Mouse (Mus musculus): ENCODE results near the gene Zc4h2. TPM values are rescaled to one million over a fixed set of nuclear protein-coding genes. Genes with fewer than 3 reads are reported as not detected.

Zc4h2 gene
- 17.4 and 20.2 TPM in 2 replicates for polyA plus RNA-seq (2014; fragmentation: Nextera tagmentation; extraction: Ambion mirVana)

- Histone ChIP-seq H3K36me3 (ENCODE audit: insufficient read depth) (no peaks in the 10 kb centered on the region), H3K27me3 (ENCODE audit: insufficient read depth, low read length) (no peaks in the 10 kb centered on the region), H3K4me1 (ENCODE audit: insufficient read depth) (no peaks in the 10 kb centered on the region), H3K4me2 (peak within 1 kb of the TSS; percentile 59), H3K4me3 (ENCODE audit: low read depth, low read length) (peak within 1 kb of the TSS; percentile 40), H3K9me3 (ENCODE audit: low read depth, low read length) (no peaks in the 10 kb centered on the region), H3K9ac (peak within 1 kb of the TSS; percentile 30; the same call in 1 of the 2 replicates), H3K27ac (ENCODE audit: low read depth) (no peak within 1 kb of the TSS)
- no peak for TF ChIP-seq CTCF (IDR thresholded peaks at IDR 0.05; ENCODE audit: low read depth)
- ATAC-seq (ENCODE audit: insufficient read depth) (peak; percentile 100), DNase-seq (peak; percentile 86)
- 11% methylated on average over 7 of the region's 7 CpGs for WGBS
Measured at GRCm38 (mm10) chrX:95657804-95658599, at the start of gene Zc4h2. Gene Zc4h2, minus strand, starts transcription at chrX:95658509.

DNA sequence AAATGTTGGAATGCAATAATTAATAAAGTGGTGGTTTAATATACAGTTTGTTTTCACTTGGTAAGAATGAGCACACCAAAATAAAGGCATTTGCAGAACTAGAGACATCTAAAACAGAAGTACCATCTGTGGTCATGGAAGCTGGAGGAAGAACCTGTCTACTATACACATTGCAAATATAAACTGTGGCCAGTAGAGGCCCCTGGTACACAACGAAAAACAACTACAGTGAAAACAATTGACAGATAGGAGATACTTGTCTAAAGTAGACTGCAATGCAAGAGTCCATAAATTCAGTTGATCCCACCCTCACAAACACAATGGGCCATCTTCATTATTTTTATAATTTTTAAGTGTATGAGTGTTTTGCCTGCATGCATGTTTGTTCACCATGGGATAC is 28.8 kb upstream of the Zc4h2 start:
- 47% methylated on average over 1 of the region's 1 CpGs for WGBS
- DNase-seq, result peak; percentile 9
- H3K27me3 ChIP-seq (ENCODE audit: insufficient read depth, low read length), result no peaks in the 10 kb centered on the region
- no peaks in the 10 kb centered on the region for H3K4me1 ChIP-seq (ENCODE audit: insufficient read depth)
- H3K36me3 ChIP-seq (ENCODE audit: insufficient read depth), result no peaks in the 10 kb centered on the region
- H3K27ac ChIP-seq (ENCODE audit: low read depth), result no peak overlapping the region
- no peak overlapping the region for H3K4me2 ChIP-seq
- H3K9ac ChIP-seq, result no peak overlapping the region
- ATAC-seq (ENCODE audit: insufficient read depth), result no peak
- H3K4me3 ChIP-seq (ENCODE audit: low read depth, low read length), result no peak overlapping the region
- no peak for TF ChIP-seq CTCF (IDR thresholded peaks at IDR 0.05; ENCODE audit: low read depth)
- no peaks in the 10 kb centered on the region for H3K9me3 ChIP-seq (ENCODE audit: low read depth, low read length)

DNA sequence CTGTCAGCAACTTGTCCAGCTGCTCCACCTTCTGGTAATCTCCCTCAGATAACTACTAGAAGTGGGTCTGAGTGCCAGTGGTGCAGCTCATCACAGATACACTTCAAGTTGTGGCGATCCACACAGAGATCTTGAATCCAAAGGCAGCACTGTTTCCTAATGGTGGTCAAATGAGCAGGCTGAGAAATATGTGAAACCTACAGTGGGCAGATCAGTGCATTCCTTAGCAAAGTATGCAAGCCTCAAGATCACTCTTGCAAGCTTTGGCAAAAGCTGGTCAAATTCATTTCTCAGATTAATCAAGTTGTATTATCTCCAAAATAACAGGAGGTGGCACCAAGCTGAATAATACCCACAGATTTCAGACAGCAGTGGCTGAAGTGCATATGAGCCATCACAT is 23.9 kb upstream of the Zc4h2 start:
- DNase-seq (no peak), ATAC-seq (ENCODE audit: insufficient read depth) (no peak)
- no peaks in the 10 kb centered on the region for H3K9me3 ChIP-seq (ENCODE audit: low read depth, low read length)
- no peaks in the 10 kb centered on the region for H3K4me1 ChIP-seq (ENCODE audit: insufficient read depth)
- no peak overlapping the region for H3K4me2 ChIP-seq
- no peak for TF ChIP-seq CTCF (IDR thresholded peaks at IDR 0.05; ENCODE audit: low read depth)
- H3K9ac ChIP-seq, result no peak overlapping the region
- no peaks in the 10 kb centered on the region for H3K36me3 ChIP-seq (ENCODE audit: insufficient read depth)
- no peaks in the 10 kb centered on the region for H3K27me3 ChIP-seq (ENCODE audit: insufficient read depth, low read length)
- WGBS, result 64% methylated on average over 1 of the region's 1 CpGs
- H3K27ac ChIP-seq (ENCODE audit: low read depth), result no peak overlapping the region
- H3K4me3 ChIP-seq (ENCODE audit: low read depth, low read length), result no peak overlapping the region

DNA sequence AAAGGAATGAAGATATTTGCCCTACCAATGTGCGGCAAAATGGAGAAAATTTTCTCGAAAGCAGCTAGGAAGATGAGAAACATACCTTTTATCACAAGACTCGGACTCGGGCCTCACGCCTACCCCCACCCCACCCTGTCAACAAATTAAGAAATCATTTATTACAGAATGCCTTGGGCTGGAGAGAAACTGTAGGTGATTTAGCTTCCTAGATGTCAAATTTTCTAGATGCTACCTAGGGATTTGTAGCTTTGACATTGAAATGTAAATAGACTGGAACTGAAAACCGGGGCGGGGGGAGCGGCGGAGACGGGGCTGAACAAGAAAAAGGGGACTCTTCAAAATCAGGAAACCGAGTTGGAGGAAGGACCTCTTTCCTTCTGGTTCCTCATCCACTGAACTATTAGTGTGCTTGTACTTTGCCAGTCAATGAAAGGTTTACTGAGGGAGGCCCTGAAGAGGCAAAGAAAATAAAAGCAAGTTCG is 333 bp upstream of the Zc4h2 start:
- peak overlapping the region; percentile 53 for H3K4me2 ChIP-seq
- no peaks in the 10 kb centered on the region for H3K4me1 ChIP-seq (ENCODE audit: insufficient read depth)
- 13% methylated on average over 12 of the region's 12 CpGs for WGBS
- DNase-seq (peak; percentile 3), ATAC-seq (ENCODE audit: insufficient read depth) (peak; percentile 80)
- TF ChIP-seq CTCF (IDR thresholded peaks at IDR 0.05; ENCODE audit: low read depth), result no peak
- no peaks in the 10 kb centered on the region for H3K9me3 ChIP-seq (ENCODE audit: low read depth, low read length)
- H3K36me3 ChIP-seq (ENCODE audit: insufficient read depth), result no peaks in the 10 kb centered on the region
- H3K27me3 ChIP-seq (ENCODE audit: insufficient read depth, low read length), result no peaks in the 10 kb centered on the region
- peak overlapping the region; percentile 30; the same call in 1 of the 2 replicates for H3K9ac ChIP-seq
- no peak overlapping the region for H3K27ac ChIP-seq (ENCODE audit: low read depth)
- H3K4me3 ChIP-seq (ENCODE audit: low read depth, low read length), result peak overlapping the region; percentile 40

- 41% methylated on average over 5 of the region's 5 CpGs for WGBS
- Histone ChIP-seq H3K27me3 (ENCODE audit: insufficient read depth, low read length) (no peaks in the 10 kb centered on the region), H3K4me2 (no peak overlapping the region), H3K27ac (ENCODE audit: low read depth) (no peak overlapping the region), H3K9me3 (ENCODE audit: low read depth, low read length) (no peaks in the 10 kb centered on the region), H3K4me3 (ENCODE audit: low read depth, low read length) (no peak overlapping the region), H3K9ac (no peak overlapping the region), H3K4me1 (ENCODE audit: insufficient read depth) (no peaks in the 10 kb centered on the region), H3K36me3 (ENCODE audit: insufficient read depth) (no peaks in the 10 kb centered on the region)
- DNase-seq (peak; percentile 4), ATAC-seq (ENCODE audit: insufficient read depth) (peak; percentile 62; the same call in 1 of the 2 replicates)
- TF ChIP-seq CTCF (IDR thresholded peaks at IDR 0.05; ENCODE audit: low read depth), result no peak
Measured at GRCm38 (mm10) chrX:95600609-95601008, 57.7 kb downstream of the Zc4h2 start.

Other genes with a start within 250 kb of the Zc4h2 start
- gene Amer1, start 213.6 kb downstream of the Zc4h2 start, polyA plus RNA-seq (2014; fragmentation: Nextera tagmentation; extraction: Ambion mirVana), result 11.0 and 11.5 TPM in 2 replicates
- not detected in 2 replicates for gene Asb12, start 100.5 kb downstream of the Zc4h2 start, polyA plus RNA-seq (2014; fragmentation: Nextera tagmentation; extraction: Ambion mirVana)
- gene Pfn5, start 100.4 kb downstream of the Zc4h2 start, polyA plus RNA-seq (2014; fragmentation: Nextera tagmentation; extraction: Ambion mirVana), result not detected in 2 replicates
- gene Zc3h12b, start 53.2 kb upstream of the Zc4h2 start, polyA plus RNA-seq (2014; fragmentation: Nextera tagmentation; extraction: Ambion mirVana), result 2.3 and 3.5 TPM in 2 replicates

Data from lung, embryonic 14.5 days (tissue).